Mouse (Mus musculus) embryonic fibroblast, embryonic 13.5 days (primary cell): Measurements from ENCODE around the gene Unc13c.

Experiments used
- CTCF ChIP-seq: IDR thresholded peaks from 2 replicates; pipeline ENCODE4 v1.5.1; 2011; ENCODE audit warnings: mild to moderate bottlenecking, control low read depth, low read length, moderate library complexity, borderline replicate concordance; ENCODE audit not compliant: insufficient read depth
- POLR2A ChIP-seq: IDR thresholded peaks from 2 replicates; pipeline ENCODE4 v1.6.1; 2011; ENCODE audit warnings: low read depth, mild to moderate bottlenecking, control low read depth, low read length, moderate library complexity

GRCm38 (mm10) chr9:73965322-73965915 lies 3.3 kb downstream of the Unc13c start:
- TF ChIP-seq CTCF (no peak), POLR2A (no peak)
